Mouse (Mus musculus): Measurements from ENCODE around the gene Tbcb. TPM values are rescaled to one million over a fixed set of nuclear protein-coding genes. Genes with fewer than 3 reads are reported as not detected.
A peak's percentile ranks its signal among the peaks of the same experiment; 100 is the strongest.
"Not testable (repeated sequence)": the region's sequence is repeated elsewhere in the genome, so short reads cannot be mapped to it uniquely, and the experiment has no call there.

Gene Tbcb
- total RNA-seq, 2 experiments from 2014 or later: 62.5 to 64.9 TPM

DNA sequence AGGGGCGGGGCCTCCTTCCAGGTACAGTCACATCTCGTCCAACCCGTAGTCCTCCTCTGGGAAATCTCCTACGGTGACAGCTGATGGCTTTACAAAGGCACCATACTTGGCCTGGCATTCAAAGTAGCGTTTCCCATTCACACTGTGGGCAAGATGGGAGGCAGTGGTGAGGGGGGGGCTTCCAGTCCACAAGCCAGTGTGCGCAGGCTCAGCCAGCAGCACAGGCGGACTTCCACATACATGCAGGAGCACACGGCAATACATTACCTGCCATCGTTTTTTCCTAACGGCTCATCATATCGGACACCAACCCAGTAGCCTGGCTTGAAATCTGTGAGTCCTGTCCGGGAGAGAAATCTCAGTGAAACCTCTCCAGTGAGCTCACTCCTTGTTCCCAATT lies 7.9 kb downstream of the Tbcb start:
- no peak for DNase-seq (ENCODE audit: low spot score in 2 of 2)

DNA sequence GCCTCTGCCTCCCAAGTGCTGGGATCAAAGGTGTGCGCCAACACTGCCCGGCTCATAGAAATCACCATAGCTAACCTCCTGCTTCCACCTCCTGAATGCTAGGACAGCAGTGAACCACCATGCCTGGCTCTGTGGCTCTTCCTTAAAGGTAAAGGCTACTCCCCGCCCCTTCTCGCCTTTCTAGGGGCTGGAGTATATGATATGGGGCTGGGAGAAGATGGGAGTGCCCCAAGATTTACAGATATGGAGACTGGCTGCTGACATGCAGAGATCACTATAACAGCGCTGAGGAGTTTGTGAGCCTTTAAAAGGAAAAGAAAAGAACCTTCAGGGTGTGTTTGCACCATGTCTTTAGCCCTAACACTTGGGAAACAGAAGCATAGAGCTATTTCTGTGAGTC lies 9.9 kb downstream of the Tbcb start:
- DNase-seq (ENCODE audit: low spot score in 2 of 2): no peak

DNA sequence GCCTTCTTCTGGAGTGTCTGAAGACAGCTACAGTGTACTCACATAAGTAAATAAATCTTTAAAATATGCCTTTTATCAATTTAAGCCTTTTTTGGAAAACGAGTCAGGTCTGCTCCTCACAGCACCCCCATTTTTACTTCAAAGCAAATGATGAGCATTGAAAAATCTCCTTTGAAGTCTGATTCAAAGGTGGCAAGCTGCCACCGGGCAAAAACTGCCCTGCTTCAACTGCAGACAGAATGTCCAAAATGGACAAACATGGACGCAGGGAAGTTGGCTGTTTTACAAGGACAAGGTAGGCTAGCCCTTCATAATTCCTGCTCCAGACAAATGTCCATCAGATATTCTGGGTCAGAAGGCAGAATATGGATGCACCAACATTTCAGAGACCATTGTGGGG lies 10.6 kb downstream of the Tbcb start:
- DNase-seq (ENCODE audit: low spot score in 2 of 2): peak in 1 of 2 experiments; percentile 5

DNA sequence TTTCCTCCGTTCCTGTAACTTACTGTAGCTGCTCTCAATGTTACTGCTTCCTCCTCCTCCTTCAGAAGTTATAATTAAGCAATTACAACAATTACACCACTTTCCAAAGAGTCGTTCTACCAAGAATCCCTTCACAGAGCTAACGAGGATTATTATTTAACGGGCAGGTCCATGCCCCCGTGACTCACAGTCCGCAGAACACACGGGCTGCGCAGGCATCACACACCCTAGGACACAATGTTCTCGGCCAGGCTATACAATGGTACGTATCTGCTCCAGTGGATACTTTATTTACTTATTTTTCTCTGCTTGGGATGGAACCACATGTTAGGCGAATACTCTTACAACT lies 12.1 kb downstream of the Tbcb start:
- DNase-seq (ENCODE audit: low spot score in 2 of 2): no peak

DNA sequence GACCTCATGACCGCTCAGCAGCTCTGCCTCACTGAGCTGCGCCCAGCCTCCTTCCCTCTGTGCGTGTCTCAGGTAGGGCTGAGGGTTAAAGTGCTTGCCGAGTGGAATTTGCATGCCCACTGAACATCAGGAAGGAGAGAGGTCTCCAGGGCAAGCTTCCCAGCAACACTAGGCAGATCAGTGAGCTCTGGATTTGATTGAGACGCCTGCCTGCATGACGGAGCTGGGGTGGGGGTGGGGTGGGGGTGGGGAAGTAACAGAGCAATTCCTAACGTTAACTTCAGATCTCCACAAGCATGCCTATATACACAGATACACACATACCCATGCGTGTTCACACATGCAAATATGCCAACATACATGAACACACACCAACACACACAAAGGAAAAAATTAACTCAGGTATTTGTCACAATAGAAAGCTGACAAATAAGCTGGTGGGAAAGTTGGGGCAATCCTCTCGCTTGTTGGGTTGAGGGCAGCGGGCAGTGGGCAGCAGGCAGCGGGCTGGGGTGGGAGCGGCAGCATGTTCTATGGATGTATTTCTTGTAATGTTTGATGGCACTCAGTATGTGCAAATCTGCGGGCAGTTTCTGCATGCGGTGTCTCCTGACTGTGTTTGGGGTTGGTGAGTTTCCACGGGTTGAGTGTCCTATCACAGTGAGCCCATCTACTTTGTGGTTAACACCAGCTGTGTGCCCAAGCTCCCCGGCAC lies 12.6 kb downstream of the Tbcb start:
- peak in 1 of 2 experiments; percentile 44 for DNase-seq (ENCODE audit: low spot score in 2 of 2)

DNA sequence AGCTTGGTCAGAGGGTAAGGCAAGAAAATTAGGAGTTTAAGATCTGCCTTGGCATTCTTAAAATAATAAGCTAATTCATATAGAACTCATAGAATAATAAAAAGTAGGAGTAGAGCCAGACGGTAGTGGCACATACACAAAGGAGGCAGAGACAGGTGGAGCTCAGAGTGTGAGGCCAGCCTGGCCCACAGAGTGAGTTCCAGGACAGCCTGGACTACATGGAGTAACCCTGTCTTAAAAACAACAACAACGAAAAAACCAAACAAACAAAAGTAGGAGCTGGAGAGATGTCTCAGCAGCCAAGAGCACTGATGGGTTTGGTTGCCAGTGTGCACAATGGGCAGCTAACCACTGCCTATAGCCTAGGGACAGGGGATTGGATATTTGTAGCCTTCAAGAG lies 14.8 kb downstream of the Tbcb start:
- DNase-seq (ENCODE audit: low spot score in 2 of 2): no peak

DNA sequence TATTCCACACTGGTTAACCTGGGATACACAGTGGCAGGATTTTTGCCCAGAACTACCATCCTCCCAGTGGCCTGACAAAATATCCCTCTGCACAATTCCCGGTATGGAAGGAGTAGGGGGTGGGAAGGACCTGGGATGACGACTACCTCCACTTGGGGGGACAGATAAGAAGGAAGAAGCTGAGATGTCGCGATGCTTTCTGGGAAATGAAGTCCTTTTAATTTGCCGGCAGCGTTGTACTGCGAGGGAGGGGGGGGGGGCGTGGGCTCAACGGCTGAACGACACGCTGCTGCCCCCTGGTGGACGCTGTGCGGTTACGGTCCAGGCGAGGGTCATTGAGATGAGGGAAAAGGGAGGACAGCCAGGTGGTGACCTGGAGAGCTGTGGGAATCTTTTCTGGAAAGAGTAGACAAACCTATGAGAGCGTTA lies 15.3 kb downstream of the Tbcb start:
- peak; percentile 65 to 74 for DNase-seq (ENCODE audit: low spot score in 2 of 2)

DNA sequence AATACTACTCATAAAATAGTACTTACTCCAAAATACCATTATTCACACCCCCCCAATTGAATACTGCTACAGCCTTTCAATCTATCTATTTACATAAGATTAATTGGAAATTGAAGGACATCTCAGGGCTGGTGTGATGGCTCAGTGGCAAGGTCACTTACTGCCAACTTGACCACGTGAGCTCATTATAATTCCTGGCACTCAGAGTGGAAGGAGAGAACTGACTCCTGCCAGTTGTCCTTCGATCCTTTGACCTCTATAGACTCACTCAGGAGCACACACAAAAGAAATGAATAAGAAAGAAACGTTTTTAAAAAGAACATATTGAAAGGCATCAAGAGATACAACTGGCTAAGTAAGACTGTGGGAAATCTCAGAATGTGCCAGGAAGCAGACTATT lies 16.2 kb downstream of the Tbcb start:
- no peak for DNase-seq (ENCODE audit: low spot score in 2 of 2)

DNA sequence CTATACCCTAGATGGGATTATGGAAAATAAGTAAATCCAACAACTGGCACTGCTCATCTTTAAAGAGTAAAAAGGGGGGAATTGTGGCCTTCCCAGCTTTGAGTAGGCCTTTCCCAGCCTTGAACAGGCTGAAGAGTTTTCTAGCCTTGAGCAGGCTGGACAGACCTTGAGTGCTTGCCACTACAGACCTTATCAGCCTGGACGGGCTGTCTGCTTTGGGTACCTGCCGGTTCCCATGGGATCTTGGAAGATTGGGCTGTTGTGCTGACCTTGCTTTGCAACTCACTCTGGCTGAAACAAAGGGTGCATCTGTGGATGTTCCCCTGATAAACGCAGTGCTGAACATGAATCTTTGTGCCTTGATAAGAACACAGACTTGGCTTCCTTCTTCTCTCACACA lies 18.2 kb downstream of the Tbcb start:
- DNase-seq (ENCODE audit: low spot score in 2 of 2): no peak

DNA sequence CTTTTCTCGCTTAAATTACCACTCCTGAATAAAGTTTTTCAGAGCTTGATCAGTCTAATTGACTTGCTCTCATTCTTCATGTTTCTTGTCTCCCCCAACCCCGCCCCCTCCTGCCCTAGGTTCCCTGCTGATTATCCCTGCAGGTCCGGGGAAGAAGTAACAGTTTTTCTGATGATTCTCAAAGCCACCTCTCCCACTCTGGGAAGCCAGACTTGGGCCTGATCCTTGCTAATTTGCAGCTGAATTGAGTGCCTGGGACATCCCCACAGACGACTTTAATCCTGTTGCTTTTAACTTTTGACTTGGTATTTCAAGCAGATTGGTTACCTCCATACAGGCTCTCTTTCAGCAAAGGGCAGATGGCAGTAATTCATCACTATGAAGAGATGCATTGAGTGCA lies 21.0 kb downstream of the Tbcb start:
- DNase-seq (ENCODE audit: low spot score in 2 of 2): no peak

DNA sequence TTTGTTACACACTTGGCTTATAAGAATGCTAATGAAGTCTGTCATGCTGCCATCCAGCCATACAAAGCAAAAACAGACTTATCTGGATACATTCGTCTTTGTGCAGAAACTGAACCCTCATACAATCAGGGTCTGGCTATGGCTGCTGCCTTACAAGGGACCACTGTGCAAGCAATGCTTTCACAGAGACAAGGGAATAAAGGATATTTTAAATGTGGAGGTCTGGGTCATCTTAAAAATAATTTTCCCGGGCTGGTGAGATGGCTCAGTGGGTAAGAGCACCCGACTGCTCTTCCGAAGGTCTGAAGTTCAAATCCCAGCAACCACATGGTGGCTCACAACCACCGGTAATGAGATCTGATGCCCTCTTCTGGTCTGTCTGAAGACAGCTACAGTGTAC lies 25.7 kb downstream of the Tbcb start:
- not testable (repeated sequence) for DNase-seq (ENCODE audit: low spot score in 2 of 2)

DNA sequence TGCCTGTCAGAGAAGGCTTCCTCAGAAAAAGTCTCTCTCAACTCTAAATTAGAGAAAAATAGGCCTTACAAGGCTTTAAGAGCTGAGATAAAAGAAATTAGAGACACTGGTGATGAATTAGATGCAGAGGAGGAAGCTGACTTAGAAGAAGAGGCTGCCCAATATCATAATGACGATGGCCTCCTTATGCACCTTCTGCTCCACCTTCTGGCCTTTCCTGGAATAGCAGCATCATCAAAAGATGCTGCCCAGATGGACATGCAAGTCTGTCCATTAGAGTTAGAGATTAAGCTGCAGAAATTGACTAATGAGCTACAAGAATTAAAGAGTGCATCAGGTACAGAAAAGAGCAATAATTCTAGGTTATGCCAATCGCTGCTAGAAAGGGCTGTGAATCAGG lies 26.7 kb downstream of the Tbcb start:
- peak in 1 of 2 experiments; percentile 57 for DNase-seq (ENCODE audit: low spot score in 2 of 2)

DNA sequence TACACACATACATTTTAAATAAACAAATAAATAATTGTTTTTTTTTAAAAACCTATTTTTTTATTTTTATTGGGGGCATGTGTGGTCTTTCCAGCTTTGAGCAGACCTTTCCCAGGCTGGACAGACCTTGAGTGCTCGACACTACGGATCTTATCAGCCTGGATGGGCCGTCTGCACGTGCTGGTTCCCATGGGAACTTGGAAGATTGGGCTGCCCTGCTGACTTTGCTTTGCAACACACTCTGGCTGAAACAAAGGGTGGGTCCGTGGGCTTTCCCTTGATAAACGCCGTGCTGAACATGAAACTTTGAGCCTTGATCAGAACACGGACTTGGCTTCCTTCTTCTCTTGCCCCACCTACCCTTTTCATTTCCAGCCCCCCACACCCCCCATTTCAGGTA lies 27.7 kb downstream of the Tbcb start:
- no peak for DNase-seq (ENCODE audit: low spot score in 2 of 2)

DNA sequence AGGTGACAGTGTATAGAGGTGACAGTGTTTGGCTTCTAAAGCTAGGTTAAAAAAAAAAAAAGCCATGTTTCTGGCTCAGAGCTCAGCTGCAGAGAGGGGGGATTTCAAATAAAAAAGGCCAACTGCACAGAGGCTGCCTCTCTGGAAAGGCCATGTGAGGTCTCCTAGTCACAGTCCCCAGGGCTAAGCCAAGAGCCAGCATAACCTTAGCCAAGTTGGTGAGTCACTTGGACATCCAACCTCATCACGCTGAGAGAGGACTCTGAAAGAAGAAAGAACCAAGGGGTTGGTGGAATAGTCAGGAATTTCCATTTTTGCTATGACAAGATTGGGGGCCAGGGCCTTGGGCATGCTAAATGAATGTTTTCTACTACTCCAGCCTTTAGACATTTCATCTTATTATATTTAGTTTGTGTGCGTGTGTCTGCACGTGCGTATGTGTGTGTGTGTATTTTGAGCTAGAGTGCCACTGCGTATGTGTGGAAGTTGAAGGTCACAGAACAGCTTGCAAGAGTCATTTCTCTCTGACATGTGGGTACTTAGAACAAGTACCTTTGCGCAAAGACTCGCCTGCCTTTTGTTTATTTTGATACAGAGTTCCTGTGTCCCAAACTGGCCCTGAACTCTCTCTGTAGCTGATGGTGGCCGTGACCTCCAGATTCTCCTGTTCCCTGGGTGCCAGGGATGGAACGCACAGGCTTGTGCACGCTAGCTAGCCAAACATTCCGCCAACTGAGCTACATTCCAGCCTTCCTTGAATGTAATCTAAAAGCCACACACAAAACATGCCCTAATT lies 29.0 kb downstream of the Tbcb start:
- peak in 1 of 2 experiments; percentile 33 for DNase-seq (ENCODE audit: low spot score in 2 of 2)

DNA sequence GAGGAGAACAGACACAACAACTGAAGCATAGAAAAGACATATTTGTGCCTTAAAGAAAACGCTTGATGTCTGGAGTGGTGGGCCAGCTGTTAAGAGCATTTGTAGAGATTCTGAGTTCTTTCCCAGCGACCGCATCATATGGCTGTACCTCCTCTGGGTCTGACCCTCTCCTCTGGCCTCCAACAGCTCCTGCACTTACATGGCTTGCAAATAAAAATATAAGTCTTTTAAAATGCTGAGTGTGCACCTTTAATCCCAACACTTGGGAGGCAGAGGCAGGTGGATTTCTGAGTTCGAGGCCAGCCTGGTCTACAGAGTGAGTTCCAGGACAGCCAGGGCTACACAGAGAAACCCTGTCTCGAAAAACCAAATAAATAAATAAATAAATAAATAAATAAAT lies 31.4 kb downstream of the Tbcb start:
- DNase-seq (ENCODE audit: low spot score in 2 of 2): not testable (repeated sequence)

DNA sequence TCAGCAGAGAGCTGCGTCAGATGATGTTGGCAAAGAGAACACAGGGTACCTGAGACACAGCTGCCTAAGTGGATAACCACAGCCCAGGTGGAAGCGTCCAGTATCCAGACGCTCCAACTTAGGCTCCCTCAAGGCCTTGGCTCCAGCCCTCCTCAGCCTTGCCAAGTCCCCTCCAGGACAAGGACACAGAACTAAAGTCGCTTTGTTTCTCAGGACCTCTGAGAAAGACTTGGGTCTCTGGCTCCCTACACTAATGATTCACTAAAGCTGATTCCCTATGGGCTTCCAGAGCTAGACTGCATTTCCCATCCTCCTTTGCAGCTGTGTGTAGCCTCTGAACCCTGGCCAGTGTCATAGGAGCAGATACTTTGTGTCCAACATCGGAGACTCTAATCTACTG lies 31.9 kb downstream of the Tbcb start:
- peak in 1 of 2 experiments; percentile 7 for DNase-seq (ENCODE audit: low spot score in 2 of 2)

DNA sequence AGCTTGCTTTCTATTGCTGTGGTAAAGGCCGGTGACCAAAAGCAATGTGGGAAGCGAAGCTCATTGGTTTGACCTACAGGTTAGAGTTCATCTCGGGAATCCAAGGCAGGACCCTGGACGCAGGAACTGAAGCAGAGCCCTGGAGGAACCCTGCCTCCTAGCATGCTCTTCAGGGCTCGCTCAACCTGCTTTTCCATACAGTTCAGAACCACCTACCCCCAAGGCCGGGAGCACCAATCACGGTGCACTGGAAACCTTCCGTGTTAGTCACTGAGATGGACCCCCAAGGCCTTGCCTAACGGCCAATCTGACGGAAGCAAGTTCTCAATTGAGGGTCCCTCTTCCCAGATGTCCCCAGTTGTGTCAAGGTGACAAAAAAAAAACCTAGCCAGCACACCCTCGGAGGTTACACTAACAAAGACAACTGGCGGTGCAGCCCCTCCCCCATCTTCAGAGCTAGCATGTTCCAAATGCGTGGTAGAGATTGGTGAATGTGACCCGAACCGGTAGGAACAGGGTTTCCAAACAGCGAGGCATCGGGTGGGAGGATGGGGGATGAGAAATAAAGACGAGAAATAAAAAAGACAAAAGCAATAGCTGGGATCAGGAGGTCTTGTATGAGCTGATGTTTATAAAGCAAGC lies 32.5 kb downstream of the Tbcb start:
- peak in 1 of 2 experiments; percentile 6 for DNase-seq (ENCODE audit: low spot score in 2 of 2)

DNA sequence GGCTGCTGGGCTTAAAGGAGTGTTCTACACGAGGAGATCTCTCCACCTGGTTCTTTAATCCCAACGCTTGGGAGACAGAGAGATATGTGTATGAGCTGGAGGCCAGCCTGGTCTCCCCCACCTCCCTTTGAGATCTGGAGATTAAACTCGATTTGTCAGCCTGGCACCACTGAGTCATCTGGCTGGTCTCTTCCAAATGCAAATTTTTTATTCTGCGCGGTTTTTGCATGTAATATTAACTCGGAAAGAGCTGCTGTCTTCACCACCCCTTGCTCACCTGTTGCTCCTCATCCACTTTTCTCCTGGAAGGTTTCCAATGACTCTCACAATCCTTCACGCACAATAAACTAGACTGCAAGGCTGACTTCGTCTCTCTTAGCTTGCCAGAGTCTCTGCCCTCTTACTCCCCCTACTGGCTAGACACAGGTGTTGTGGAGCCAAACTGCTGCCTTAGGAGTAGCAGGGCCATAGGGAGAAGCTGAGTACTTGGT lies 33.5 kb downstream of the Tbcb start, which contains the start of gene Capns1:
TSS of gene Capns1 (minus strand) at position 331 of the 491 bp plus-strand sequence.
- peak in 1 of 2 experiments; percentile 46 for DNase-seq (ENCODE audit: low spot score in 2 of 2)

DNA sequence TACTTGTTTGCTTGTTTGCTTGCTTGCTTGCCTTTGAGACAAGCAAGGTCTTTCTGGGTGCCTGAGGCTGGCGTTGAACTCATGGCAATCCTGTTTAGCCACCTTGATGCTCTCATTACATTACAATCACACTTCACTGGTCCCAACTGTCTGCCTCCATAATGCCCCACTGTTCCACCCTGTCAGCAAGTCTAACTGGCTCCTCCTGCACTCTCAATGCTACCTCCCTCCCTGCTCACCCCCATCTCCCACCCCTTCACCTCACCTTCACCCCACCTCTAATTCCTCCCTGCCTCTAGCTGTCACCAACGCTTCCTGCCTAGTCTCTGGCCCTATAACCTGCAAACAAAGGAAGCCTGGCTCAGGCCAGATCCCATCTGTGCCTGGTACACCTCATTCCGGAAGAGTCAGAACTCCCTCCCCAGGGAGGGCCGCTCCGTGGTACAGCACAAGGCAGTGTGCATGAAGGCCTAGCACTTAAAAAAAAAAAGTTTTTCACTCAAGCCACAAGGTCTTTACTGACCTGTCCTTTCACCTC lies 34.4 kb downstream of the Tbcb start:
- no peak for DNase-seq (ENCODE audit: low spot score in 2 of 2)

DNA sequence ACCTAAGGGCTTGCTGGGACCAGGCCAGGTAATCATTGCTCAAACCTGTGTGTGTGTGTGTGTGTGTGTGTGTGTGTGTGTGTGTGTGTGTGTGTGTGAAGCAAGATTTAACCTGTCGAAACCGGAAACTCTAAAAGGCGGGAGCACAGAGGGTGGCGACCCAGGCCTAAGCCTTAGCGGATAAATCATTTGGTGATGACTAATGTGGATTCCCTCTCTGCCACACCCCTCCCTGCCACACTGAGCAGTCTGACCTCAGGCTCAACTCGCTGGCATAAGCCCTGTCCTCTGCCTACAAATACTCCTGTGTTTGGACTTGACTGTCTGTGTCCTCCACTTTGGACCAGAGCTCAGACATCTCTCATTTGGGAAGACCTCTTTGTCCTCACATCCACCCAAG lies 35.9 kb downstream of the Tbcb start:
- no peak for DNase-seq (ENCODE audit: low spot score in 2 of 2)

DNA sequence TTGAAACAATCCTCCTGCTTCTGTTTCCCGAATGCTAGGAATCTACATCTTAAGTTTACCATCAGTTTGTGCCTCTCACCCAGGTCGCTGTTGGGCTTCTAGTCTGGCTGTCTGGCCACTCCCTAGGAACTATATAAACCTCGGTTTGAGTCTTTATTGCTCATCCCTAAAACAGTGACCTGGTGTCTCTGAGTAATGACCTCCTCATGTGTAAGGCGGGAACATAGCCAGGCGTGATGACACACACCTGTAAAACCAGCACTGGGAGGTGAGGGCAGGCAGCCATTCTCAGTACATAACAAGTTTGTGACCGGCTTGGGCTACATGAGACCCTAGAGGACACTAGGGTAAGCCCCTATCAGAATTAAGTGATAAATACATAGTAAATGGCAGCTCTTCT lies 36.6 kb downstream of the Tbcb start:
- no peak for DNase-seq (ENCODE audit: low spot score in 2 of 2)

DNA sequence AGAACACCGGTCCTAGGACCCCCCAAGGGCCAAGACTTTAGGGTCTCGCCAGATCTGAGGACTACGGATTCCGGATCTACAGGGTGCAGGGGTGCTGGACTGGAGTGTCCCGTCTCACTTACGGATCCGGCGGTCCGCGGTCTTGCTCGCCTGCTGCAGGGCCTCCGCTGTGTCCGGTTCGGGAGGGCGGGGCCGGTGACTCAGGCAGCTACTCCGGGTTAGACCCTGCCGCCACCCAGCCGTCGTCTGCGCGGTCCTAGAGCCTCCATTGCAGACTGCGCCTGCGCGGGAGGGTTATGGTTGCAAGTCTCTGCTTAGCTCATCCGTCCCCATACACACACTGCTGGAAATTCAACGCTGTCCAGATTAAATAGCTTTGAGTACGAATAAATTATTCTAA lies 37.2 kb downstream of the Tbcb start:
- peak; percentile 94 to 98 for DNase-seq (ENCODE audit: low spot score in 2 of 2)
